Mouse (Mus musculus) layer of hippocampus, adult 6 months (tissue): ENCODE data around the gene Agbl2. TPM values are rescaled to one million over a fixed set of nuclear protein-coding genes. Genes with fewer than 3 reads are reported as not detected.

ENCODE experiments used
- long read RNA-seq, 2 experiments: library from polyadenylated mRNA; unstranded; transcript quantifications; one replicate each; pipeline ENCODE4 v2.0.0; 2019 to 2020
- polyA plus RNA-seq: library from polyadenylated mRNA; unstranded; fragments of <200 nt; fragmentation: Nextera tagmentation; gene quantifications from 2 replicates; pipeline ENCODE4 v1.2.3, GENCODE M21; 2021

The Agbl2 gene
- 0.92 and 1.8 TPM in 2 replicates for polyA plus RNA-seq
- long read RNA-seq, experiment 1 = 0 reads
- long read RNA-seq, experiment 2, partial matches to known transcripts = 0 of 4 reads
- long read RNA-seq, experiment 2, other reads (novel, unspliced or antisense) = 4 of 4 reads

DNA sequence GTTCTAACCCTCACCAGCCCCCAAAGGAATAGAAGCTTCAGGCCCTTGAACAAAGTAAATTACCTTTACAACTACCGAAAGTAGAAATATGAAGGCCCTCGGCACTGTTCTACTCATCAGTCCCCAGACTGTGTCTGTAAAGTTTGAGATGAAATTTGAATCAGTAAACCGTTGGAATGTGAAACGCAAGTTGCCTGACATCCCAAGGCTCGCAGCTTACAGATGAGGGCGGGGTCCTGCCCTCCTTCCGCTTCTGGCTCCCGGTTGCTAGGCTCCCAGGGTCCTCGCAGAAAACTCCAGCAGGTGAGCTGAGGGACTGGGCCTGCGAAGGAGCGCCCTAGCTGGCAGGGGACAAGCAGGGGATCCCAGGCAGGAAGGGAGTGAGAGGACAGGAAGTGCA is at the start of gene Agbl2:
Gene Agbl2 (plus strand): TSS at position 270 of the 400 bp plus-strand sequence.

DNA sequence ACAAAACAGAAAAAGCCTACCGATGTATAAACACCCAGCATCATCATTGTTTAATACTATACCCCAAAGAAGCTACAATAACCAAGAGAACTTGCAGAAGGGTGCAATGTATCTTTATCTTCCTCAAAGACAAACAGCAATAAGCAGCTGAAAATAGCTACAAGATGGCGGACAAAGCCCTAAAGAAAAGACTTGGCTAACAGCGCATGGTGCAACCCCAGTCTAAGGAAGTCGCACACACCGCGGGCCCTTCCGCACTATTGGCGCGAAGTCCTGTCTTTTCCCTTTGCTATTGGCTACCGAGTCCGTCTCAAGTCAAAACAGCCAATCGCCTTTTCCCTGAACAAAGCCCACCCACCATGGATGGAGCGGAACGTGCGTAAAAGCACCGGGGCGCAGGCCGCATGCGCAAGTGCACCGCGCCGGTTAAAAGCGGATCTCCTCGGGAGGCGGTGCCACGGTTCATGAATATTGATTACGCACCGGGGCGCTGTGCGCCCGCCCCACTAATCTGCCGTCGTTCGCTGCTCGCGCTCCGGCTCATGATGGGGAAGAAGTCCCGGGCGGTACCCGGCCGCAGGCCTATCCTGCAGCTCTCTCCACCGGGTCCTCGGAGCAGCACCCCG is 37.4 kb upstream of the Agbl2 start, which contains the start of gene Fnbp4:
Gene Fnbp4 (plus strand): TSS at position 318 of the 626 bp plus-strand sequence.

DNA sequence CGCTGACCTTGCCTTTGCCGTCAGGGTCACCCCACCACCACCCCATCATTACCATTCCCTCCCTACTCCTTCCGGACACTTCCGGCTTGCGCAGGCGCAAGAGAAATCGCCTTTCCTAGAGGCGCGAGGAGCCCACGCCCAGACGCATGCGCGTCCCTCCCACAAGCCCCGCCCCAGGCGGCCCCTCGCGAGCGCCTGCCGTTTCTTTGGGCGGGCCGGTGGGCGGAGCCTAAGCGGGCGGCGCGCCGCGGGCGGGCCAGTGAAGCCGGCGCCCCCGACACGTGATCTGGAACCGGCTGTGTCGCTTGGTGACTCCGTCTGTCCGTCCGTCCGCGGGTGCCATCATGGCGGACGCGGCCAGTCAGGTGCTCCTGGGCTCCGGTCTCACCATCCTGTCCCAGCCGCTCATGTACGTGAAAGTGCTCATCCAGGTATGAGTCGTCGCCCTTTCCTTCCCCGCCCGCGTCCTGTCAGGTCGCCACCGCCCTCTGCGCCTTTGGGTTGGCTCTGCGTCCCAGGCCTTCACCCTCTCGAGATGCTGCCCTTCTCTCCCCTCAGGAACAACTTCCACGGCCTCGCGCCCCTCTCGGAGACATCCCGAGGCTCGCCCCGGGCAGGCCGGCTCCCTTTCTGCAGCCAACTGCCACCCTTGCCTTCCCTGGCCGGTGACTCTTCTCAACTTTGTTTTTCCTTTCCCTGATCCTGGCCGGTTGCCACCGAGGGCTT is 64.6 kb downstream of the Agbl2 start, which contains the start of gene Mtch2:
Gene Mtch2 (plus strand): TSS at position 201 of the 726 bp plus-strand sequence.

Other genes starting within 250 kb of the Agbl2 start
- 8.2 and 9.1 TPM in 2 replicates for gene Ptprj, start 202.1 kb upstream of the Agbl2 start, polyA plus RNA-seq
- 2.2 and 2.3 TPM in 2 replicates for gene Nup160, start 105.5 kb upstream of the Agbl2 start, polyA plus RNA-seq
- 4.6 and 6.5 TPM in 2 replicates for gene Fnbp4, start 37.4 kb upstream of the Agbl2 start, polyA plus RNA-seq
- gene Mtch2, start 64.4 kb downstream of the Agbl2 start, polyA plus RNA-seq = 207 and 221 TPM in 2 replicates
- 41.8 and 82.9 TPM in 2 replicates for gene C1qtnf4, start 103.1 kb downstream of the Agbl2 start, polyA plus RNA-seq
- 28.5 and 28.6 TPM in 2 replicates for gene Kbtbd4, start 122.0 kb downstream of the Agbl2 start, polyA plus RNA-seq
- gene Ndufs3, start 122.1 kb downstream of the Agbl2 start, polyA plus RNA-seq = 465 and 492 TPM in 2 replicates
- gene Celf1, start 157.7 kb downstream of the Agbl2 start, polyA plus RNA-seq = 34.3 and 40.7 TPM in 2 replicates